Comparison of ENCODE assay signal across 14 mouse cellular contexts in genomic region chr12:99671866-99672191, GRCm38 (mm10).
DNase-seq lines count a peak whose midpoint lies in the region; ATAC-seq lines count a peak whose summit lies in the region.
"Had no signal": no experiment of that assay in that cellular context is flagged by ENCODE, and none has a peak within 500 bp of the region (broad histone marks: within the 10 kb centered on the region; RNA-seq: fewer than 3 reads in every experiment).

No protein-coding gene starts in this region.

- no peak overlapping the region for H3K4me3 ChIP-seq in hindbrain, embryonic 16.5 days (ENCODE audit: low read length)
- H3K4me3 ChIP-seq in hindbrain, embryonic 11.5 days (ENCODE audit: low read depth, low read length): no peak overlapping the region
- H3K4me3 ChIP-seq in neural tube, embryonic 14.5 days (ENCODE audit: low read depth, low read length): no peak overlapping the region
- H3K4me3 ChIP-seq in stomach, embryonic 16.5 days (replicated peaks; ENCODE audit: low read length): no peak overlapping the region
- H3K4me3 ChIP-seq: limb, embryonic 13.5 days; myocyte had no signal

- H3K36me3 ChIP-seq in hindbrain, embryonic 16.5 days (ENCODE audit: control insufficient read depth, insufficient read depth, low read length): no peaks in the 10 kb centered on the region
- H3K36me3 ChIP-seq in hindbrain, embryonic 11.5 days (ENCODE audit: control insufficient read depth, insufficient read depth, low read length): no peaks in the 10 kb centered on the region
- no peaks in the 10 kb centered on the region for H3K36me3 ChIP-seq in neural tube, embryonic 14.5 days (ENCODE audit: control insufficient read depth, insufficient read depth, low read length)
- H3K36me3 ChIP-seq in stomach, embryonic 16.5 days (ENCODE audit: control insufficient read depth, insufficient read depth, low read length): no peaks in the 10 kb centered on the region
- H3K36me3 ChIP-seq: limb, embryonic 13.5 days had no signal

- no peak overlapping the region for H3K4me2 ChIP-seq in hindbrain, embryonic 16.5 days (ENCODE audit: low read length)
- no peak overlapping the region for H3K4me2 ChIP-seq in hindbrain, embryonic 11.5 days (replicated peaks; ENCODE audit: low read depth, low read length)
- H3K4me2 ChIP-seq in neural tube, embryonic 14.5 days (ENCODE audit: low read depth, low read length): no peak overlapping the region
- H3K4me2 ChIP-seq in stomach, embryonic 16.5 days (ENCODE audit: low read depth, low read length): no peak overlapping the region
- H3K4me2 ChIP-seq: heart, embryonic 11.5 days; limb, embryonic 13.5 days had no signal

- no peaks in the 10 kb centered on the region for H3K27me3 ChIP-seq in hindbrain, embryonic 16.5 days (replicated peaks; ENCODE audit: control insufficient read depth, insufficient read depth, low read length)
- H3K27me3 ChIP-seq in hindbrain, embryonic 11.5 days (ENCODE audit: control insufficient read depth, insufficient read depth, low read length): no peaks in the 10 kb centered on the region
- no peaks in the 10 kb centered on the region for H3K27me3 ChIP-seq in neural tube, embryonic 14.5 days (ENCODE audit: control insufficient read depth, insufficient read depth, low read length)
- no peaks in the 10 kb centered on the region for H3K27me3 ChIP-seq in stomach, embryonic 16.5 days (ENCODE audit: control insufficient read depth, insufficient read depth, low read length)
- H3K27me3 ChIP-seq: limb, embryonic 13.5 days had no signal

- peak; percentile 13 for DNase-seq in cerebellum, adult 9-10 months
- no peak for DNase-seq in cerebellum, adult 11 months
- DNase-seq in hindbrain, embryonic 11.5 days (ENCODE audit: low spot score): no peak
- DNase-seq in neural tube, embryonic 10.5 days (ENCODE audit: extremely low spot score, low spot score): no peak
- DNase-seq in gastrocnemius, adult 18-20 months (ENCODE audit: low spot score): no peak
- DNase-seq: cerebellum, adult 8-10 months; thymus, postnatal 4 days had no signal

- no peak overlapping the region for H3K9ac ChIP-seq in hindbrain, embryonic 16.5 days (ENCODE audit: low read depth, low read length)
- H3K9ac ChIP-seq in hindbrain, embryonic 11.5 days (ENCODE audit: low read depth, low read length): no peak overlapping the region
- no peak overlapping the region for H3K9ac ChIP-seq in neural tube, embryonic 14.5 days (replicated peaks; ENCODE audit: low read depth, low read length)
- H3K9ac ChIP-seq in stomach, embryonic 16.5 days (ENCODE audit: low read length): no peak overlapping the region
- H3K9ac ChIP-seq: limb, embryonic 13.5 days; liver, embryonic 14.5 days had no signal

- H3K27ac ChIP-seq in hindbrain, embryonic 16.5 days (ENCODE audit: low read depth, low read length): no peak overlapping the region
- no peak overlapping the region for H3K27ac ChIP-seq in hindbrain, embryonic 11.5 days (ENCODE audit: low read depth, low read length)
- no peak overlapping the region for H3K27ac ChIP-seq in neural tube, embryonic 14.5 days (ENCODE audit: low read depth, low read length)
- 0 out of 2 replicates have a peak overlapping the region, but pooled peaks have one; percentile 8 for H3K27ac ChIP-seq in stomach, embryonic 16.5 days (ENCODE audit: low read length)
- H3K27ac ChIP-seq: limb, embryonic 13.5 days; liver, embryonic 14.5 days had no signal

- 49% methylated on average over 4 of the region's 4 CpGs for WGBS in hindbrain, embryonic 16.5 days
- WGBS in hindbrain, embryonic 11.5 days: 79% methylated on average over 4 of the region's 4 CpGs
- WGBS in neural tube, embryonic 14.5 days: 67% methylated on average over 4 of the region's 4 CpGs
- 66% methylated on average over 4 of the region's 4 CpGs for WGBS in stomach, embryonic 16.5 days

- ATAC-seq in hindbrain, embryonic 16.5 days: peak; percentile 48; the same call in 1 of the 2 replicates
- no peak for ATAC-seq in hindbrain, embryonic 11.5 days (ENCODE audit: low FRiP score)
- ATAC-seq in neural tube, embryonic 14.5 days (ENCODE audit: low read depth): peak; percentile 11; the same call in 1 of the 2 replicates
- ATAC-seq in stomach, embryonic 16.5 days (ENCODE audit: insufficient read depth, low FRiP score): no peak; the same call in 1 of the 2 replicates

- H3K4me1 ChIP-seq in hindbrain, embryonic 16.5 days (ENCODE audit: control insufficient read depth, insufficient read depth, low read depth, low read length): peaks cover 16% of the 10 kb centered on the region
- no peaks in the 10 kb centered on the region for H3K4me1 ChIP-seq in hindbrain, embryonic 11.5 days (replicated peaks; ENCODE audit: control insufficient read depth, insufficient read depth, low read length)
- peaks cover 4% of the 10 kb centered on the region; the same call in 1 of the 2 replicates for H3K4me1 ChIP-seq in neural tube, embryonic 14.5 days (ENCODE audit: control insufficient read depth, insufficient read depth, low read length)
- peaks cover 6% of the 10 kb centered on the region; the same call in 1 of the 2 replicates for H3K4me1 ChIP-seq in stomach, embryonic 16.5 days (ENCODE audit: control insufficient read depth, insufficient read depth, low read length)

- H3K9me3 ChIP-seq in hindbrain, embryonic 16.5 days (ENCODE audit: control insufficient read depth, low read length): no peaks in the 10 kb centered on the region; the same call in 1 of the 2 replicates
- no peaks in the 10 kb centered on the region for H3K9me3 ChIP-seq in hindbrain, embryonic 11.5 days (ENCODE audit: control insufficient read depth, low read length)
- no peaks in the 10 kb centered on the region for H3K9me3 ChIP-seq in neural tube, embryonic 14.5 days (ENCODE audit: control insufficient read depth, low read length)
- H3K9me3 ChIP-seq in stomach, embryonic 16.5 days (replicated peaks; ENCODE audit: control insufficient read depth, low read length): no peaks in the 10 kb centered on the region
- H3K9me3 ChIP-seq: limb, embryonic 13.5 days had no signal

Comparison
In these comparisons a context has a peak if more than half of its experiments do, and no peak if none do; other contexts are left out.
1. ATAC-seq: peak in hindbrain, embryonic 16.5 days (single experiment) and neural tube, embryonic 14.5 days (single experiment); none in hindbrain, embryonic 11.5 days (single experiment) and stomach, embryonic 16.5 days (single experiment).